Mouse (Mus musculus): ENCODE measurements at regions not wholly inside any gene's neighbourhood (a gene's known extent, or its start where the extent isn't known, plus 50 kb on each side); places are given as distances from the start of the nearest gene placed in this dataset.

- Histone ChIP-seq H3K27ac (replicated peaks) (no peak overlapping the region), H3K4me3 (no peak overlapping the region), H3K4me1 (peaks cover 5% of the 10 kb centered on the region; the same call in 1 of the 2 replicates), H3K9ac (no peak overlapping the region), H3K27me3 (replicated peaks) (no peaks in the 10 kb centered on the region), H3K36me3 (no peaks in the 10 kb centered on the region), H3K4me2 (no peak overlapping the region), H3K9me3 (no peaks in the 10 kb centered on the region)
- 60% methylated on average over 1 of the region's 1 CpGs for WGBS
- ATAC-seq (ENCODE audit: extremely low read depth, insufficient number of reproducible peaks, low FRiP score, low TSS enrichment), result no peak
Measured at GRCm38 (mm10) chr12:94636555-94636954, 1055.5 kb upstream of the Flrt2 start.

- H3K27me3 ChIP-seq (replicated peaks), result no peaks in the 10 kb centered on the region
- no peak for ATAC-seq (ENCODE audit: extremely low read depth, insufficient number of reproducible peaks, low FRiP score, low TSS enrichment)
- 56% methylated on average over 4 of the region's 4 CpGs for WGBS
- no peaks in the 10 kb centered on the region for H3K36me3 ChIP-seq
- H3K4me1 ChIP-seq, result peaks cover 9% of the 10 kb centered on the region; the same call in 1 of the 2 replicates
- no peak overlapping the region for H3K4me2 ChIP-seq
- no peak overlapping the region for H3K27ac ChIP-seq (replicated peaks)
- no peak overlapping the region for H3K4me3 ChIP-seq
- H3K9ac ChIP-seq, result no peak overlapping the region
- no peaks in the 10 kb centered on the region for H3K9me3 ChIP-seq
Measured at GRCm38 (mm10) chr12:94640153-94640552, 1051.9 kb upstream of the Flrt2 start.

- no peak overlapping the region for H3K9ac ChIP-seq
- ATAC-seq (ENCODE audit: extremely low read depth, insufficient number of reproducible peaks, low FRiP score, low TSS enrichment), result no peak
- no peak overlapping the region for H3K4me3 ChIP-seq
- 64% methylated on average over 2 of the region's 2 CpGs for WGBS
- peaks cover 7% of the 10 kb centered on the region; the same call in 1 of the 2 replicates for H3K4me1 ChIP-seq
- no peaks in the 10 kb centered on the region for H3K36me3 ChIP-seq
- no peak overlapping the region for H3K4me2 ChIP-seq
- H3K27ac ChIP-seq (replicated peaks), result no peak overlapping the region
- H3K9me3 ChIP-seq, result no peaks in the 10 kb centered on the region
- H3K27me3 ChIP-seq (replicated peaks), result no peaks in the 10 kb centered on the region
Measured at GRCm38 (mm10) chr12:94645302-94645701, 1046.7 kb upstream of the Flrt2 start.

- Histone ChIP-seq H3K27ac (replicated peaks) (no peak overlapping the region), H3K36me3 (no peaks in the 10 kb centered on the region), H3K27me3 (replicated peaks) (no peaks in the 10 kb centered on the region), H3K4me1 (peaks cover 7% of the 10 kb centered on the region), H3K4me2 (no peak overlapping the region), H3K4me3 (no peak overlapping the region), H3K9me3 (no peaks in the 10 kb centered on the region), H3K9ac (no peak overlapping the region)
- ATAC-seq (ENCODE audit: extremely low read depth, insufficient number of reproducible peaks, low FRiP score, low TSS enrichment), result no peak
- 55% methylated on average over 1 of the region's 1 CpGs for WGBS
Measured at GRCm38 (mm10) chr12:94670035-94670434, 1022.0 kb upstream of the Flrt2 start.

- Histone ChIP-seq H3K27ac (replicated peaks) (no peak overlapping the region), H3K9me3 (no peaks in the 10 kb centered on the region), H3K4me2 (no peak overlapping the region), H3K4me1 (peaks cover 8% of the 10 kb centered on the region), H3K9ac (no peak overlapping the region), H3K27me3 (replicated peaks) (no peaks in the 10 kb centered on the region), H3K4me3 (no peak overlapping the region), H3K36me3 (no peaks in the 10 kb centered on the region)
- WGBS, result 76% methylated on average over 2 of the region's 2 CpGs
- no peak for ATAC-seq (ENCODE audit: extremely low read depth, insufficient number of reproducible peaks, low FRiP score, low TSS enrichment)
Measured at GRCm38 (mm10) chr12:94674925-94675324, 1017.1 kb upstream of the Flrt2 start.

- Histone ChIP-seq H3K4me1 (no peaks in the 10 kb centered on the region), H3K36me3 (no peaks in the 10 kb centered on the region), H3K27ac (replicated peaks) (no peak overlapping the region), H3K9me3 (no peaks in the 10 kb centered on the region), H3K4me3 (no peak overlapping the region), H3K4me2 (no peak overlapping the region), H3K9ac (no peak overlapping the region), H3K27me3 (replicated peaks) (no peaks in the 10 kb centered on the region)
- ATAC-seq (ENCODE audit: extremely low read depth, insufficient number of reproducible peaks, low FRiP score, low TSS enrichment), result no peak
- WGBS, result 86% methylated on average over 2 of the region's 2 CpGs
Measured at GRCm38 (mm10) chr12:94691341-94692029, 1000.5 kb upstream of the Flrt2 start.

- WGBS, result 75% methylated on average over 5 of the region's 5 CpGs
- Histone ChIP-seq H3K27ac (replicated peaks) (no peak overlapping the region), H3K36me3 (no peaks in the 10 kb centered on the region), H3K4me3 (no peak overlapping the region), H3K4me1 (peaks cover 11% of the 10 kb centered on the region), H3K4me2 (no peak overlapping the region), H3K9ac (no peak overlapping the region), H3K27me3 (replicated peaks) (no peaks in the 10 kb centered on the region), H3K9me3 (no peaks in the 10 kb centered on the region)
- ATAC-seq (ENCODE audit: extremely low read depth, insufficient number of reproducible peaks, low FRiP score, low TSS enrichment), result no peak
Measured at GRCm38 (mm10) chr12:94731391-94731790, 960.6 kb upstream of the Flrt2 start.

GRCm38 (mm10) chr12:94733179-94733578 lies 958.8 kb upstream of the Flrt2 start:
- Histone ChIP-seq H3K27me3 (replicated peaks) (no peaks in the 10 kb centered on the region), H3K9me3 (no peaks in the 10 kb centered on the region), H3K27ac (replicated peaks) (peak overlapping the region; percentile 63), H3K9ac (no peak overlapping the region), H3K4me3 (no peak overlapping the region), H3K4me2 (peak overlapping the region; percentile 51), H3K36me3 (no peaks in the 10 kb centered on the region), H3K4me1 (peaks cover 11% of the 10 kb centered on the region)
- 22% methylated on average over 4 of the region's 4 CpGs for WGBS
- no peak for ATAC-seq (ENCODE audit: extremely low read depth, insufficient number of reproducible peaks, low FRiP score, low TSS enrichment)

- H3K4me2 ChIP-seq, result no peak overlapping the region
- WGBS, result 68% methylated on average over 4 of the region's 4 CpGs
- H3K4me1 ChIP-seq, result peaks cover 8% of the 10 kb centered on the region
Measured at GRCm38 (mm10) chr12:94737263-94737662, 954.8 kb upstream of the Flrt2 start.

GRCm38 (mm10) chr12:94749747-94750515 lies 942.1 kb upstream of the Flrt2 start:
- no peak overlapping the region for H3K9ac ChIP-seq
- no peaks in the 10 kb centered on the region for H3K36me3 ChIP-seq
- ATAC-seq (ENCODE audit: extremely low read depth, insufficient number of reproducible peaks, low FRiP score, low TSS enrichment), result no peak
- H3K4me2 ChIP-seq, result no peak overlapping the region
- 83% methylated on average over 6 of the region's 6 CpGs for WGBS
- H3K27ac ChIP-seq (replicated peaks), result no peak overlapping the region
- H3K4me1 ChIP-seq, result no peaks in the 10 kb centered on the region
- no peaks in the 10 kb centered on the region for H3K9me3 ChIP-seq
- H3K27me3 ChIP-seq (replicated peaks), result no peaks in the 10 kb centered on the region
- no peak overlapping the region for H3K4me3 ChIP-seq

More at GRCm38 (mm10) chr12:94737263-94737662, 954.8 kb upstream of the Flrt2 start:
- Histone ChIP-seq H3K27me3 (replicated peaks) (no peaks in the 10 kb centered on the region), H3K27ac (replicated peaks) (no peak overlapping the region), H3K4me3 (no peak overlapping the region), H3K36me3 (no peaks in the 10 kb centered on the region), H3K9ac (no peak overlapping the region), H3K9me3 (no peaks in the 10 kb centered on the region)
- ATAC-seq (ENCODE audit: extremely low read depth, insufficient number of reproducible peaks, low FRiP score, low TSS enrichment), result no peak

- Histone ChIP-seq H3K9ac (no peak overlapping the region), H3K4me2 (no peak overlapping the region), H3K27me3 (replicated peaks) (no peaks in the 10 kb centered on the region), H3K9me3 (no peaks in the 10 kb centered on the region), H3K36me3 (no peaks in the 10 kb centered on the region), H3K27ac (replicated peaks) (no peak overlapping the region), H3K4me3 (no peak overlapping the region), H3K4me1 (no peaks in the 10 kb centered on the region)
- 77% methylated on average over 2 of the region's 2 CpGs for WGBS
- no peak for ATAC-seq (ENCODE audit: extremely low read depth, insufficient number of reproducible peaks, low FRiP score, low TSS enrichment)
Measured at GRCm38 (mm10) chr12:94755754-94756153, 936.3 kb upstream of the Flrt2 start.

Data from heart, embryonic 13.5 days (tissue).